Mouse (Mus musculus) gastrocnemius, adult 8-10 months (tissue): Measurements from ENCODE around the gene Apeh. TPM values are rescaled to one million over a fixed set of nuclear protein-coding genes. Genes with fewer than 3 reads are reported as not detected.

Experiments used
- DNase-seq, 2 experiments: peaks; one replicate each; pipeline ENCODE4 v3.0.0; 2022; ENCODE audit warnings: low spot score in 2 of 2
- total RNA-seq, 4 experiments: library from RNA; stranded (reverse); gene quantifications; 2 replicates each; pipeline ENCODE4 v1.2.4; 2022

Gene Apeh
- total RNA-seq, 4 experiments from 2014 or later, result 29.4 to 43.5 (median 33.6) TPM

DNA sequence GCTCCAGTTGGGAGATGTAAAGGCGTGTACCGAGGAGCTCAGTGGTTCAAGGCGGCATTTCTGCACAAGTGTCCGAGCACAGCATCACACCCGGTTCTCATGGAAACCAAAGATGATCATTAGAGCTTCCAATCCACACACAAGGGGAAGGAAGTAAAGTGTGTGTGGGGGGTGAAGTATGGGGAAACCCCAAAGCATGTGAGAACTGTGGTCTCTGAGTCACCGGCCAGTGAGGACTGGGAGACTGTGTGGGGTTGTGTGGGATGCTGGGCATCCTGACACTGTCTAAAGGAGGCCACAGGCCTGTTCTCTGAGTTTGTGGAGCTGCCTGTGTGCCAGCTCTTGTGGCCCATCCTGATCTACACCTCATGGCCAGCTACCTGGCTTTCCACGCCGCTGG is 26.3 kb upstream of the Apeh start:
- no peak for DNase-seq

DNA sequence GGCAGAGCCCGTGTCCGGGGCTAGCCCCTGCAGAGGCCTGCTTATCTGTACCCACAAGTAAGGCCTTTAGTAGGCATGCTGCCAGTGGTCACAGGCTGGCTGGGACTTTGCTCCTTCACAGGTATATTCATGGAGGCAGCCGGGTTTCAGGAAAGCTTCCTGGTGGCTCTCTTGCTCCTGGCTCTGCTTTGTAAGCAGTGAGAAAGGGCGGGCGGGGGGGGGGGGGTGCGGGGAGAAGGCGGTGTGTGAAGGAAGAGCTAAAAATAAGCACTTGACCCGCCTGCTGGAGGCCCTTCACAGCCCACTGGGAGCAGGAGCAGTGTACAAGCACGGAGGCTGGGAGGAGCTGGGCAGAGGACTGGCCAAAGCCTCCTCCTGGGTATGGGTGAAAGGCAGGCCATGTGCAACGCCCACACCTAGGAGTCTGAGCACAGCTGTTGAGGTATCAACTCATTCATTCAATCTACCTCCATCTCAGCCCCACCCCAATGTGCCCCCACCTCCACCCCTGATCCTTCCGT is 25.5 kb upstream of the Apeh start:
- peak in 1 of 2 experiments; percentile 69 for DNase-seq

DNA sequence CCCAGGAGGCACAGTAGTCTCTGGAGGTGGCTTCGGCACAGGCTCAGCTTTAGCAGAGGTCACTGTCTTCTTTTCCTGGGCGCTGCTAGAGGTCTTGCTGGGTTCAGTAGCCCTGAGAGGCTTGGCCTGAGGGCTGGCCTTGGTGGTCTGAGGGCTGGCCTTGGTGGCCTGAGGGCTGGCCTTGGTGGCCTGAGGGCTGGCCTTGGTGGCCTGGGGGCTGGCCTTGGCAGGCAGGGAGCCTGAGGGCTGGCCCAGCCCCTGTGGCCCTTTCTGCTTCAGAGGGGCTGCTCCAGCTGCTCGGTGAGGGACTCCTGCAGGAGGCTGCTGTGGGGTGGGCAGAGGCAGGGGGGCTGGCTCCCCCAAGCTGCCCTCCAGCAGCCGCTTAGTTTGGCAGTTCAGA is 22.7 kb upstream of the Apeh start:
- DNase-seq, result no peak

DNA sequence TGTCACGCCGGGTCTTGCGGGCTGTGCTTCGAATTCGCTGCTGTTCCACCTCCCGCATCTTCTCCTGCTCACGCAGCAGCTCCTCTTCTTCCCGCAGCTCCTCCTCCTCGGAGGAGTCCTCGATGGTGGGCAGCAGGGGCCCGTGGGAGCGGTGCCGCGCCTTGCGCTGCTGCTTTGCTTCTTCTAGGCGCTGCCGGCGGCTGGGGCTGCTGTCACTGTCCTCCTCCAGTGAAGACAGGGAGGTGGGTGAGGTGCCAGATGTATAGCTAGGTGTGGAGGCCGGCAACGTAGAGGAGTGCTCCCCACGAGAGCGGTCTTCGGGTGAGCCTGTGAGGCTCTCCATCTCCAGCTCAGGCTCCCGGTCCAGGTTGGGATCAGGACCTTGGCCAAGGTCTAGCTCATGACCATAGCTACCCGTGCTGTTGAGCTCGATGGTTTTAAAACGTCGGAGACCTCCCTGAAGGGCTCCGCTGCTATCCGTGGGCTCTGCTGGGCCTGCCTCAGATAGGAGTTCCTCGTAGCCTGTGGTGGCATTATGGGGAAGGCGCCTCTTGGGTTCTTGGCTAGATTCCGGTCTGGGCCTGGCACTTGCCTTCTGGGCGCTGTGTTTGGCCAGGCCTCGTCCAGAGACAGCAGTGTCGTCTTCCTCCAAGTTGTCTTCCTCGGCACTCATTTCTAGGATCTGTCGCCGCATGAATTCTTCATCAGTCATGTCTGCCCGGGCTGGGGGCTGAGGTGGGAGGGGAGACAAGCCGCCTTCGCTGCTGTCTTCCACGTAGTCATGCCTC is 21.1 kb upstream of the Apeh start:
- DNase-seq, result no peak

DNA sequence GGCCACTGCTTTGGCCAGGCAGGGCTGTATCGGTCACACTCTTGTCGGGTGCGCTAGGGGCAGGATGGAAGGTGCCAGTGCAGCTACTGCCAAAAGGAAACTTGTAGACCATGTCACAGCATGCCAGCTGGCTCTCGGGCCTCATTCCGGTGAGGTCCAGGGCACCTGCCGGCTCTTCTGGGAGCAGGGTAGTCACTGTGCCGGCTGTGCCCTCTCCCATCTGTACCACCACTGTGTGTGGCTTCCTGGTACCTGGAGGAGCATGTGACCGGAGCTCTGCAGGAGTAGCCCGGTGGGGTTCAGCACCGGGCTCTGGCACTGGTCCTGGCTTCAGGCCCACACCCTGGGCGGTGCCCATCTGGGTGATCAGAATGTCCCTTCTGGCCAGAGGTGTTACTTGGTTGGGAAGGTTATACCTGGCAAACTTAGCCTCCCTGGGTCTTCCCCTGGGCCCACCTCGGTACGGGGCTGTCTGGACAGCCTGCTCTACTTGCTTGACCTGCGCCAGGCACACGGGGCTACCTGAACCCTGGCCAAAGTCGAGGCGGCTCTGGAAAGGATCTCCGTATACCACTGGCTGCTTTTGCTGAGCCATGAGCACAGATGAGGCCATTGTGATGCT is 18.4 kb upstream of the Apeh start:
- peak; percentile 55 to 78 for DNase-seq

DNA sequence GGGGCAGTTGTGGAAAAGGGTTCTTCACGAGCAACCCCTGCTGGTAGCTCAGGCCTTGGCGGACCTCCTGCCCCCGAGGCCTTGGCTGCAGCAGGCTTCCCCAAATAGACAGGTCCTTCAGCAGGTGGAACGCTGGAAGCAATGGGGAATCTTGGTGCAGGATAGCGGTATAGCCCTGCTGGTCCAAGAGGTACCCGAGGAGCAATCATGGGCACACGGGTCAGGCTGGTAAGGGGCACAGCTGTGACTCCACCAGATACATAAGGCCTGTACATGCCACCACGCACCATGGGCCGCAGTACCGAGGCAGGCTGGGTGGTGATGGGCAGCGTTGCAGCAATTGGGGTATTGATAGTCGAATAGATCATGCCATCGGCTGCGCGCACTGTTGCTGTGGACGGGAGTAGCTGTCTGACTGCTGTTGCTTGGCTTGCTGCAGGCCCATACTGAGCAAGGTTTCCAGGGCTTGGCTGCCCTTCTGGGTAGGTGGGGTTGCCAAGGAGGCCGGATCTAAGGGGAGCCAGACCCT is 17.3 kb upstream of the Apeh start:
- DNase-seq, result no peak

DNA sequence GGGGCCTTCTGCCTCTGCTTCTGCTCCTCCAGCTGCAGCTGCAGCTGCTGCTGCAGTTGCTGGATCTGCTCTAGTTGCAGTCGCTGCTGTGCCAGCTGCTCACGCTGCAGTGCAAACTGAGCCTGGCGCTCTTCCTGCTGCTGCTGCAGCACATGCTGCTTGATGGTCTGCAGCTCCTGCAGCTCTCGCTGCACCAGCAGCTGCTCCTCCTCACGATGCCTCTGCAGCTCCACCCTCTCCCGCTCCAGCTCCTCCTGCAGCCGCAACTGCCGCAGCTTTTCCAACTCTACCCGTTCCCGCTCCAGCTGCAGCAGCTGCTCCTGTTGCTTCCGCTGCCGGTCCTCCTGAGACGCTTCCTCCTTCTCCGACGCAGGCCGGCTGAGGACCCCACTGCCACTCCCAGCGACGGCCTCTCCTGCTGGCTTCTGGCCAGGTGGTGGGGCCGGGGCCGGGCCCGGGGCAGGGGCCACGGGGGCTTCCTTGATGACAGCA is 16.7 kb upstream of the Apeh start:
- no peak for DNase-seq

DNA sequence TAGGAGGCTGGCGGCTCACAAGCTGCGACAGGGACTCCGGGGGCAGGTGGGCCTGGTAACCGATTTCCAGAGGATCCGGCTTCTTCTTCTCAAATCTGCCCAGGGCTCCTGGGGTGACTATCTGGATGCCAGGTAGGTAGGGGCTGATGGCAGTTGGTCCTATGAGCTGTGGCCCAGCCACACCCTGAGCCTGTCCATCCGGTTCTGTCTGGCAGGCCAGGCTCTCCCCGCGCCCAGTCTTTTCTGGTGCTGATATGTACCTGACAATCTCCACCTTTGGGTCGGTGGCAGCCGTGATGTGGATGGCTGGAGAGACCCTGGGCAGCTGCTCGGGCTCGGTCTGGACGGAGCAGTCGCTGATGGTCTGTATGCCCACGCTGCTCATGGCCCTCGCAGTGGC is 15.8 kb upstream of the Apeh start:
- no peak for DNase-seq

DNA sequence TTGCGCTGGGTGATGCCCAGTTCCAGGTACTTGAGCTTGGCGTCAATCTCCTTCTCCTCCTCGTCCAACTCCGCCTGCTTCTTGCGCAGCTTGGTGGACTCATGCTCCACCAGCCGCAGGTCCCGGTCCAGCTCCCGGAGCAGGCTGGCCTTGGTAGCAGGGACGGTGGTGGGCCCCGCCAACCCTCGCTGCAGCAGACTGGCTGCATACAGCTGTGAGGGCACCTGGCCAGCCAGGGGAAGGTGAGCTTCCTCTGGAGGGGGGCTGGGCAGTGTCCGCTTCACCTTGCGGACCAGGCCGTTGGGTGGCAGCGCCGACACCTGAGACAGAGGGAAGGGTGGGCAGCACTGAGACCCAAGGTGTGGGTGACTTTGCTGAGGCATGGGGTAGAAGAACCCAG is 13.5 kb upstream of the Apeh start:
- DNase-seq, result no peak

DNA sequence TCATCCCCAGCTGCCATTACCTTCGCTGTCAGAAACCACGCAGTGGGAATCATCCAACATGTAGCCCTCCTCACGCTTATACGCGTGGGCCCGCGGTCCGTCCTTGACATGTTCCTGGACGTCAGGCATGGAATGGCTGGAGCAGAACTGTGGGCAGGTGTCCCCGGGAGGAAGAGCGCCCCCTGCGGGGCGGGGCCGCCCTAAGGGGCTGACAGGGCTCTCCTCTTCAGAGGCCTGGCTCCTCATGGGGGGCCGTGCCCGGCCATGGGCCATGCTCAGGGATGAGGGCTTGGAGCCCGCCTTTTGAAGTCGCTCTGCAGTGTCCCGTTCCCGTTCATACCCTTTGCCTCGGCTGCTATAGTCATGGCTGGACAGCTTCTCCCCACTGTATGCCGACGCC is 11.7 kb upstream of the Apeh start:
- no peak for DNase-seq

DNA sequence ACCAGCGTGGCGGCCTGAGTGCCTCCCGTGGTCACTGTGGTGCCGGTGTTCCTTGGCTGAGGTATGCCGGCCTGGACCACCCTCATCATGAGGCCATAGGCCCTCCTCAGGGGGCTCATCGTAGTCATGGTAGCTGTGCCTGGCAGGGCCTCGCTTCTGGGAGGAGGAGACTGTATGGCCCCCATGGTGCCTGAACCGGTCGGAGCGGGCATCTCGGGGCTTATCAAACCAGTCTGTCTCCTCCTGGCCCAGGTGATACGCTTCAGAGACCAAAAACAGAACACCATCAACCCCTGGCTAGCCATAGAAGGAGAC is 11.1 kb upstream of the Apeh start:
- no peak for DNase-seq

DNA sequence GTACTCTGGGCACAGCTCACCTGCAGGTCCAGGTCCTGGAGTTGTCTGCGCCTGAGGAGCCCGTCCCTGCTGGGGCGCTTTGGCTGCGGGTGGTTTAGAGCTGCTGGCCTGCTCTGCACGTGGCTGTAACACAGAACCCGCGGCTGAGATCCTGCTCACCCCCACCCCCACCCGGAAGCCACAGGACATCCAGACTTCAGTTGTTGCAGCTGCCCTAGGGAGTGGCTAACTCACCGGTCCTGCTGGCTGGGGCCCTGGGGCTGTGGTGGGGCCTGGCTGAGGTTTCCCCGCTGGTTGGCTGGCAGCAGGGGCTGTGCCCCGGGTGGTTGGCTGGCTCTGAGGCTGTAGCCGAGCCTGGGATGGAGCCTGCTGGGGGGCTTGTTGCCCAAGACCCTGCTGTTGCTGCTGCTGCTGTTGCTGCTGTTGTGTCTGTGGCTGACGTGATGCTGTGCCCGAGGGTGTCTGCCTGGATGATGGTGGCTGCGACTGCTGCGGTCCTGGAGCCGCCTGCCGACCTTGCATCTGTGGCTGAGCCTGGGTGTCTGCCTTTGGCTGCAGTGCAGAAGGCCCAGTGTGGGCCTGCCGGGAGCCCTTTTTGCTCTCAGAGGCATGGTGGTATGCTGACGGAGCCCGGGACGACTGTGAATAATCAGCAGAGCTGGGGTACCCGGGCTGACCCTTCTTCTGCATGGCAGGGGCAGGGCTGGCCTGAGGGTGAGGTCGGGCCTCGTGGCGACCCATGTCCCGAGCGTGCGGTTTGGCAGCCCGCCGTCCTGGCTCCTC is 10.6 kb upstream of the Apeh start:
- no peak for DNase-seq

DNA sequence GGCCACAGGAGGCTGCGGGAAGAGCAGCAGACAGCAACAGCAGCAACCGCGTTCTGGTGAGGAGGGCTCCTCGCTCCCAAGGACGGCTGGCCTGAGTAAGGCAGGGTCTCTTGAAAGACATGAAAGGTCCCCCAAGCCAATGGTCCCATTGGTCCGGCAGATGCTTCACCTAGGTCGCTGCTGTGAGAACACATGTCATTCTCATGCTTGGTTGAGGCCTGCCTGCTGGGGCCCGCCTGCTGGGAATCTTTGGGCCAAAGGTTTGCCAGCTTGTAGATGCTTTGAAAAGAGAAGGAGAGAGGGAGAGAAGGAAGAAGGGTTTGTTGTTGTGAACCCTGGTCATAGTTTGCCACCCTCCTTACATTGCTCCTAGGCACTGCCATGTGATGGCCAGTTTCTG is 5.2 kb upstream of the Apeh start:
- no peak for DNase-seq

DNA sequence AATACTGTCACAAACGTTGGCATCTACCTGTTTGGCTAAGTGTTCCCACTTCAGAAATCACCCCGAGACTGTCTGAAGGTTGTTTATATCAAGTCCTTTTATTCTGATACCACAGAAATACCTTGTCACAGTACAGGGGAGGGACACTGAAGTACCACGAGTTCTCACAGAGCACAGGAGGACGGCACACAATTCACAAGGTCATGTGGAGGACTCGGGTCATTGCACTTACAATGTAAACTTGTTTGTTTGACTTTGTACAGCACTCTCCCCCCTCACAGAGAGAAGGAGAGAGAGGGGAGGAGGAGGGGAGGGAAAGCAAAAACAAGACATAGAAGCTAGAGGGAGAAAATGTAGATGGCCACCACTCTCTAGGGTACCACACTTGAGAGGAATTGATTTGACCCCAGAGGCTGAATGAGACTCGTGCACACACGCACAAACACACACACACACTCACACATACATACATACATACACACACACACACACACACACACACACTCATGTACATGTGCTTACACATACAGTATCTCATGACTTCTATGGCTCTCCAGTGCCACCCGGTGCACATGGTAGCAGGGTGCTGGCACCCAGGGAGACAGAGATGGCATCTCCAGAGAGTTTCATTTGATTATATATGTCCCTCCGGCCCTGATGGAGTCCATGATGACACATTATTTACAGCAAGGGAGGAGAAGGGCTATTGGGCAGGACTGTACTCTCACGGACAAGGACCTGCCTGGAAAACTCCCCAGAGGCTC is 1.7 kb upstream of the Apeh start:
- DNase-seq, result no peak

DNA sequence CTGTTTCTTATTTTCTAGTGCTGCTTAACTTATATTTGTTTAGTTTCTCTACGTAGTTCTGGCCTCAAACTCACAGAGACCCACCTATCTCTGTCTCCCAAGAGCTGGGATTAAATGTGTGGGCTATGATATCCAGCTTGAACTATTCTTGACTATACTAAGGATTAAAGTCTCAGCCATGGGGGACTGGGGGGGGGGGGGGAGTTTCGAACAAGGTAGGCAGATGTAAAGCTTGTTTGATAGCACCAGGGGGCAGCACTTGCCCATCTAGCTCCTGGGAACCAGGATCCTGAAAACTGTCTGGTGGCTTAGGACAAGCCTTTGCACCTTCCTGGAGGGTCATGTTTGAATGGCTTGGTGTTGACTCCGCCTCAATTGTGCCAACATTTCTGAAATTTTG is 1.1 kb upstream of the Apeh start:
- no peak for DNase-seq

DNA sequence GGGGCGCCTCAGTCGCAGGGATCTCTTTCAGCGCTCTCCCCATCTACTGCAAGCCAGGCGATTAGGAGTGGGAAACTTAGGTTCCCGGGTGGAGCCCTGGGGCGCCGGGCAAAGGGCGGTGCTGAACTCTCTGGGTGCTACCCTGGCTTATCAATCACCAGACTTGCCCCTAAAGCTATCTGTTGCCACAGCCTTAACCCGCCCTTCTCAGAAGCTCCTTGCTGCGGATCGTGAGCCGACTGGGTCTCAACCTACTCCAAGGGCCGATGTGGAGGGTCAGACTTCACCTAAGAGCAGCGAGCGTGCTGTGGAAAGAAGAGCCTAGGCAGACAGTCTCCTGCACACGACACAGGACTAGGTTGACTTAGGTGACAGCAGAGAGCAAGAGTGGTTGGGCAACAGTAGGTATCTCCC is 599 bp upstream of the Apeh start:
- no peak for DNase-seq

DNA sequence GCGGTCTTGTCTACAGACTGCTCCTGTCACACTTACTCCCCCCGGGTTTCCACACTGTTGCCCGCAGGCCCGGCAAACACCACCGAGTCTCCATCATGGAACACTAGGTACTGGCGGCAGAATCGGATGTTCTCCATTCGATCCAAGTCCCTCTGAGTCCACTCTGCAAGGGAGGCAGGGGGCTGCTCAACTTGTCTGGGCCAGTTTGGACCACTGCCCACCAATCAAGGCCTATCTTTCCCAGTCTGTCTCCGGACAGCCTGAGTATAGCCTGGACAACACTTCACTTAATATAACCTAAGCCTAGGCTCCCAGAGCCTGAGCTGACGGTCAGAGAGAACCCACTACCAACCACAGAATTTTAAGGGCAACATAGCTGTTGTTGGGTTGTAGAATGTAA is 820 bp downstream of the Apeh start:
- DNase-seq, result no peak

DNA sequence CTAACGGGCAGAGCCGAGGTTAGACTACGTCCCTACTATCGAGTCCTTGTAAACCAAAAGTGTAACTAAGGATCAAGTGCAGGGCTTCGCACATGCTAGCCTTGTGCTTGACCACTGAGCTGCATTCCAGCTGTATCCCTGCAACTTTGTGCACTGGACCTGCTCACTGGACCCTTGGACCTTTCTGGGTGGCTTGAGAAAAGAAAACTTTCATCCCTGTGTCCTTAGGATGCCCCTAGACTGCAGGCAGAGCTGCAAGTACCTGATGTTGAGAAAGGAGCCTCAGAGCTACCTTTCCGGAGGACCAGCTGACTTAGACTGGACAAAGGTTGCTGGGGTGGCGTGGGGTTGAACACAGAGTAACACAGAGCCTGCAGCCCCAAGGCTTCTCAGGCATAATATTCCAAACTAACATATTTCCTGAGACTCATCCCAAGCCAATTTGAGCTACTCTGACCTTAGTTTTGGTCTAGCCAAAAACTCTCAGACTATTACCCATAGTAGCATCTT is 3.7 kb downstream of the Apeh start:
- no peak for DNase-seq

DNA sequence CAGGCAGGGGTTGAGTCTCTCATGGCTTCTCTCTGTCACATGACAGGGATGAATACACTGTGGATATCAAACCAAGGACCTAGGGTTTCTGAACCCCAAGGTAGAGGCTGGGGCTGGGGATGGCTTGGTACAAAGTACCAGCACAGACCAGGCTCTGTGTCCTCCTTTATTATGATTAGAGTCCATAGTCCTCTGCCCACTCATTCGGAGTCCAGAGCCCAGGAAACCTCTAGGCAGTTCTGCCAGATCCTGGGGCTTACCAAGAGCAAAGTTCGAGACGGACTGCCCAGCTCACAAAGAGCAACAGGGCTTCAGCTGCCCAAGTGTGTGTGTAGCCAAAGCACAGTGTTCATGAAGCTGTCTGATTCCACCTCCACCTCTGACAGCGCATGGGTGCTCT is 9.1 kb downstream of the Apeh start:
- DNase-seq, result no peak

DNA sequence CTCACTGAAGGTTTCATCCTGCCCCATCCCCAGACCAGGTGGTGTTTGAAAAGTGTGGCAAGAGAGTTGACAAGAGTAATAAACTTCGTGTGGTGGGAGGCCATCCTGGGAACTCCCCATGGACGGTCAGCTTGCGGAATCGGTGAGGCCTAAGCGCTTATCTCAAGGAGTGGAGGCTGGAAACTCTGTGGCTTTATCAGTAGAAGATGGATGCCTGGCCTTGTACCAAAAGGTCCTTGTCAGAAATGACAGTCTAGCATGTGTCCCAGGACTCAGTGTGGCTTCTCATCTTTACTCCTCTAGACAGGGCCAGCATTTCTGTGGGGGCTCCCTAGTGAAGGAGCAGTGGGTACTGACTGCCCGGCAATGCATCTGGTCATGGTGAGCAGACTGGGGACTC is 10.8 kb downstream of the Apeh start:
- no peak for DNase-seq

DNA sequence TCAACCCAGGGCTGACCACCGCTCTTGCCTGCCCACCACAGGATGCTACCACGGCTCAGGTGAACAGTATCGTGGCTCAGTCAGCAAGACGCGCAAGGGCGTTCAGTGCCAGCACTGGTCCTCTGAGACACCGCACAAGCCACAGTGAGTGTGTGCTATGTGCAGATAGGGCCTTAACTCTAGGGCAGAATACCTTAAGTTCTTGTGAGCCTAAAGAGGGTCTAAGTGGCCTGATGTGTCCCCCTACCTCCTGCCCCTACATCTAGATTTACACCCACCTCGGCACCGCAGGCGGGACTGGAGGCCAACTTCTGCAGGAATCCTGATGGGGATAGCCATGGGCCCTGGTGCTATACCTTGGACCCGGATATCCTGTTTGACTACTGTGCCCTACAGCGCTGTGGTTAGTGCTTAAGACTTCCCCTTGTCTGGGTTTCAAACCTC is 11.4 kb downstream of the Apeh start, which contains the start of gene Rnf123:
TSS of gene Rnf123 (minus strand) at position 359 of the 444 bp plus-strand sequence.
- no peak for DNase-seq
